Mouse (Mus musculus): ENCODE results near the gene Ncbp3. TPM values are rescaled to one million over a fixed set of nuclear protein-coding genes. Genes with fewer than 3 reads are reported as not detected.

Gene Ncbp3
- total and polyA plus RNA-seq, 3 experiments, result 11.9 to 13.9 (median 12.1) TPM

DNA sequence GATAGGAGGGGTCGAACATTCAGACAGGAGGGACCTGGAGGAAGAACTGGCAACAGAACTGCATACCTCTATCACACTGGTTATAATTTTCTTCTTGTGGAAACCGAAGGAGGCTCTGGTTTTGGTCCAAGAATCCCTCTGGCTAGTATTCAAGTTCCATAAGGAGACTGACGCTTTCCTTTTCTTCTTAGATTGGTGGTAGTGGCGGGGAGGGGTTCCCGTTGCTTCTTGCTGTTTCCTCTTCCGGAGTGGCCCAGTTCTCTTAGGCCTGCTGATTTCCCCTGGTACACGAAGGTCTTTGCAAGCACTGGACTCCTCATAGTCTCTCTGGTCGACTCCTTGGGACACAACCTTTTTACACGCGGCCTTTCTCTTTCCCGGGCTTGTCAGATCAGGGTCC is 89.5 kb downstream of the Ncbp3 start:
- TF ChIP-seq ELF1 (IDR thresholded peaks at IDR 0.05; ENCODE audit: low read depth, low read length) (peak; percentile 30; the same call in 1 of the 2 replicates), JUND (conservative IDR thresholded peaks at IDR 0.05; ENCODE audit: low read depth, low read length) (no peak)
- Histone ChIP-seq H3K9ac (ENCODE audit: insufficient read depth, low read depth) (peak overlapping the region; percentile 89), H3K4me1 (ENCODE audit: control insufficient read depth in 1 of 2, insufficient read depth in 2 of 2) (peaks cover 8 to 47% of the 10 kb centered on the region in 2 experiments; a peak in 2 of 4 replicates), H3K36me3 (replicated peaks in 1 of 2; ENCODE audit: control insufficient read depth in 1 of 2, insufficient read depth in 1 of 2, low read length in 1 of 2) (peaks cover 0 to 31% of the 10 kb centered on the region in 2 experiments), H3K79me2 (replicated peaks; ENCODE audit: control insufficient read depth, extremely low read depth, insufficient read depth, poor library complexity, severe bottlenecking) (peaks cover 57% of the 10 kb centered on the region), H3K9me3 (replicated peaks; ENCODE audit: low read length) (no peaks in the 10 kb centered on the region), H3K4me2 (ENCODE audit: insufficient read depth, low read depth, poor library complexity, severe bottlenecking) (peak overlapping the region; percentile 99), H3K4me3 (replicated peaks in 1 of 3; ENCODE audit: low read depth in 2 of 3, low read length in 2 of 3, poor library complexity in 1 of 3) (peak overlapping the region; percentile 80 to 97 (median 93)), H3K27me3 (replicated peaks) (peaks cover 6% of the 10 kb centered on the region), H3K27ac (ENCODE audit: insufficient read depth, low read depth) (no peak overlapping the region; the same call in 1 of the 2 replicates)
- dilution Hi-C loops (cut with MboI; ENCODE audit: extremely low pct_ligation_motif_present, extremely low pct_unique_long_range_greater_than_20kb, low sequenced_read_pairs), result no loop called here
- DNase-seq (ENCODE audit: extremely low read depth), result peak; percentile 33
- in situ Hi-C loops (cut with MboI; ENCODE audit: low pct_ligation_motif_present, low pct_unique_long_range_greater_than_20kb, low sequenced_read_pairs), result loop anchor here (10.0 to 25.0 kb wide), 2 partner anchors 148 to 1225 kb away; partner anchors contain the start of genes Olfr411 and Olfr412

- Histone ChIP-seq H3K27ac (ENCODE audit: insufficient read depth, low read depth) (peak within 1 kb of the TSS; percentile 1; the same call in 1 of the 2 replicates), H3K9ac (ENCODE audit: insufficient read depth, low read depth) (peak within 1 kb of the TSS; percentile 89), H3K4me1 (ENCODE audit: control insufficient read depth in 1 of 2, insufficient read depth in 2 of 2) (peaks cover 6 to 40% of the 10 kb centered on the region in 2 experiments; a peak in 2 of 4 replicates), H3K4me3 (replicated peaks in 1 of 3; ENCODE audit: low read depth in 2 of 3, low read length in 2 of 3, poor library complexity in 1 of 3) (peak within 1 kb of the TSS; percentile 80 to 97 (median 93)), H3K9me3 (replicated peaks; ENCODE audit: low read length) (no peaks in the 10 kb centered on the region), H3K79me2 (replicated peaks; ENCODE audit: control insufficient read depth, extremely low read depth, insufficient read depth, poor library complexity, severe bottlenecking) (peaks cover 50% of the 10 kb centered on the region), H3K27me3 (replicated peaks) (peaks cover 6% of the 10 kb centered on the region), H3K4me2 (ENCODE audit: insufficient read depth, low read depth, poor library complexity, severe bottlenecking) (peak within 1 kb of the TSS; percentile 99), H3K36me3 (replicated peaks in 1 of 2; ENCODE audit: control insufficient read depth in 1 of 2, insufficient read depth in 1 of 2, low read length in 1 of 2) (peaks cover 0 to 23% of the 10 kb centered on the region in 2 experiments)
- dilution Hi-C loops (cut with MboI; ENCODE audit: extremely low pct_ligation_motif_present, extremely low pct_unique_long_range_greater_than_20kb, low sequenced_read_pairs), result no loop called here
- in situ Hi-C loops (cut with MboI; ENCODE audit: low pct_ligation_motif_present, low pct_unique_long_range_greater_than_20kb, low sequenced_read_pairs), result loop anchor here (10.0 to 25.0 kb wide), 2 partner anchors 147 to 1224 kb away; partner anchors contain the start of genes Olfr411 and Olfr412
- peak; percentile 93 for DNase-seq (ENCODE audit: extremely low read depth)
- peak; percentile 86; the same call in 1 of the 2 replicates for TF ChIP-seq MAFK (IDR thresholded peaks at IDR 0.05; ENCODE audit: insufficient replicate concordance, low read length)
- TF ChIP-seq GABPA (IDR thresholded peaks at IDR 0.05; ENCODE audit: insufficient replicate concordance, low read depth, low read length), result no peak
- 0 out of 2 replicates have a peak, but pooled peaks have one; percentile 53 for TF ChIP-seq MYC (IDR thresholded peaks at IDR 0.05; ENCODE audit: low read depth, low read length)
- TF ChIP-seq POLR2A (IDR thresholded peaks at IDR 0.05; ENCODE audit: low read depth, low read length), result peak; percentile 98
- TF ChIP-seq EP300 (IDR thresholded peaks at IDR 0.05; ENCODE audit: low read length), result no peak
- no peak for TF ChIP-seq MAZ (IDR thresholded peaks at IDR 0.05; ENCODE audit: low read depth, low read length)
- TF ChIP-seq USF1 (IDR thresholded peaks at IDR 0.05; ENCODE audit: low read depth, low read length), result no peak
- no peak for TF ChIP-seq PAX5 (IDR thresholded peaks at IDR 0.05; ENCODE audit: low read length)
- peak; percentile 88 for TF ChIP-seq HCFC1 (IDR thresholded peaks at IDR 0.05; ENCODE audit: low read depth, low read length)
- no peak for TF ChIP-seq ZKSCAN1 (IDR thresholded peaks at IDR 0.05; ENCODE audit: borderline replicate concordance, low read depth, low read length)
- peak; percentile 67 for TF ChIP-seq NRF1 (IDR thresholded peaks at IDR 0.05; ENCODE audit: low read depth, low read length)
- TF ChIP-seq ZMIZ1 (IDR thresholded peaks at IDR 0.05; ENCODE audit: low read depth, low read length), result peak; percentile 84
- TF ChIP-seq UBTF (IDR thresholded peaks at IDR 0.05; ENCODE audit: low read depth, low read length), result peak; percentile 52
- TF ChIP-seq KAT2A (IDR thresholded peaks at IDR 0.05; ENCODE audit: insufficient replicate concordance, low read length), result peak; percentile 72; the same call in 1 of the 2 replicates
- TF ChIP-seq CHD2 (IDR thresholded peaks at IDR 0.05; ENCODE audit: low read length), result peak; percentile 100
- TF ChIP-seq MXI1 (IDR thresholded peaks at IDR 0.05; ENCODE audit: low read depth, low read length), result peak; percentile 89
- peak; percentile 51 for TF ChIP-seq TBP (conservative IDR thresholded peaks at IDR 0.05; ENCODE audit: low read depth, low read length)
- peak; percentile 37 to 99; a peak in 3 of 4 replicates for TF ChIP-seq CTCF (conservative IDR thresholded peaks at IDR 0.05 in 1 of 2, IDR thresholded peaks at IDR 0.05 in 1 of 2; ENCODE audit: low read depth in 2 of 2, low read length in 2 of 2)
- TF ChIP-seq POLR2AphosphoS2 (IDR thresholded peaks at IDR 0.05; ENCODE audit: low read depth, low read length), result peak; percentile 71; the same call in 1 of the 2 replicates
- no peak for TF ChIP-seq RCOR1 (conservative IDR thresholded peaks at IDR 0.05; ENCODE audit: low read depth, low read length)
- TF ChIP-seq TCF12 (IDR thresholded peaks at IDR 0.05; ENCODE audit: low read depth, low read length), result peak; percentile 95
- TF ChIP-seq MAX (IDR thresholded peaks at IDR 0.05; ENCODE audit: low read length), result peak; percentile 53; the same call in 1 of the 2 replicates
- peak; percentile 74; the same call in 1 of the 2 replicates for TF ChIP-seq IRF4 (IDR thresholded peaks at IDR 0.05; ENCODE audit: low read depth, low read length)
- peak; percentile 96 for TF ChIP-seq SMC3 (IDR thresholded peaks at IDR 0.05; ENCODE audit: low read depth, low read length)
- TF ChIP-seq MEF2A (IDR thresholded peaks at IDR 0.05; ENCODE audit: borderline replicate concordance, low read depth, low read length), result peak; percentile 78; the same call in 1 of the 2 replicates
- peak; percentile 98 for TF ChIP-seq SIN3A (IDR thresholded peaks at IDR 0.05; ENCODE audit: low read length)
- peak; percentile 86 for TF ChIP-seq ELF1 (IDR thresholded peaks at IDR 0.05; ENCODE audit: low read depth, low read length)
- TF ChIP-seq E2F4 (IDR thresholded peaks at IDR 0.05; ENCODE audit: insufficient replicate concordance, low read depth, low read length), result peak; percentile 74; the same call in 1 of the 2 replicates
Measured at GRCm38 (mm10) chr11:73137591-73138501, 90.3 kb downstream of the Ncbp3 start, which contains the start of gene Haspin. TSS of gene Haspin (minus strand) at chr11:73138294.

Data from CH12.LX (cell line).